Mouse (Mus musculus) heart, postnatal 0 days (tissue): ENCODE data around the gene Iqcf3. TPM values are rescaled to one million over a fixed set of nuclear protein-coding genes. Genes with fewer than 3 reads are reported as not detected.

Source experiments
- ATAC-seq: fragments of 200-750 bp; cut with Nextera tagmentation; 2 replicates; pipeline ENCODE4 v1.8.0; 2017; ENCODE audit warnings: low read depth, moderate number of reproducible peaks, moderate library complexity; ENCODE audit not compliant: insufficient read depth
- DNase-seq: peaks from one replicate; pipeline ENCODE4 v3.0.0-alpha.2; 2016; ENCODE audit warnings: low spot score
- H3K27ac ChIP-seq: fragments of 300-500 bp; sonication (generic); 2 replicates; pipeline ENCODE4 v1.5.1; 2014; ENCODE audit warnings: low read depth, mild to moderate bottlenecking
- H3K27me3 ChIP-seq: fragments of 300-500 bp; sonication (generic); 2 replicates; pipeline ENCODE4 v1.6.1; 2014; ENCODE audit warnings: low read length, mixed read lengths; ENCODE audit not compliant: control insufficient read depth, insufficient read depth
- H3K36me3 ChIP-seq: fragments of 300-500 bp; sonication (generic); replicated peaks from 2 replicates; pipeline ENCODE4 v1.6.1; 2014; ENCODE audit warnings: low read length, mixed read lengths; ENCODE audit not compliant: control insufficient read depth, insufficient read depth
- H3K4me1 ChIP-seq: fragments of 300-500 bp; sonication (generic); 2 replicates; pipeline ENCODE4 v1.6.1; 2014; ENCODE audit warnings: antibody characterized with exemption; ENCODE audit not compliant: control insufficient read depth, insufficient read depth
- H3K4me2 ChIP-seq: fragments of 300-500 bp; sonication (generic); 2 replicates; pipeline ENCODE4 v1.6.1; 2014; ENCODE audit warnings: low read depth, mild to moderate bottlenecking, low read length, moderate library complexity
- H3K4me3 ChIP-seq: fragments of 300-500 bp; sonication (generic); 2 replicates; pipeline ENCODE4 v1.5.1; 2014; ENCODE audit warnings: low read depth, low read length
- H3K9ac ChIP-seq: fragments of 300-500 bp; sonication (generic); replicated peaks from 2 replicates; pipeline ENCODE4 v1.6.1; 2014; ENCODE audit warnings: low read depth, low read length, mixed read lengths
- H3K9me3 ChIP-seq: fragments of 300-500 bp; sonication (generic); replicated peaks from 2 replicates; pipeline ENCODE4 v1.6.1; 2016; ENCODE audit warnings: low read length; ENCODE audit not compliant: control insufficient read depth
- CTCF ChIP-seq: IDR thresholded peaks from 2 replicates; pipeline ENCODE4 v1.5.1; 2016; ENCODE audit warnings: antibody characterized with exemption, control low read depth, low read depth
- EP300 ChIP-seq: IDR thresholded peaks from 2 replicates; pipeline ENCODE4 v1.6.1; 2016; ENCODE audit warnings: antibody characterized with exemption, low read depth
- WGBS: fragments of 180-500 bp; shearing (Covaris S2); extraction: QIAGEN DNeasy Blood & Tissue Kit; methylation state at CpG from one replicate; pipeline ENCODE4 v1.1.7; 2014; 5-methylcytosine and 5-hydroxymethylcytosine counted together
- polyA plus RNA-seq: library from polyadenylated mRNA; unstranded; fragments of >200 nt; fragmentation: Nextera tagmentation; extraction: Ambion mirVana; gene quantifications from 2 replicates; pipeline ENCODE4 v1.2.1, GENCODE M21; 2015
- total RNA-seq: library from RNA; depleted of rRNA; stranded (reverse); fragments of >200 nt; gene quantifications from 2 replicates; pipeline ENCODE4 v1.2.3, GENCODE M21; 2014; ENCODE audit warnings: low replicate concordance

Gene Iqcf3
- total and polyA plus RNA-seq, 2 experiments from 2014 or later, result not detected

DNA sequence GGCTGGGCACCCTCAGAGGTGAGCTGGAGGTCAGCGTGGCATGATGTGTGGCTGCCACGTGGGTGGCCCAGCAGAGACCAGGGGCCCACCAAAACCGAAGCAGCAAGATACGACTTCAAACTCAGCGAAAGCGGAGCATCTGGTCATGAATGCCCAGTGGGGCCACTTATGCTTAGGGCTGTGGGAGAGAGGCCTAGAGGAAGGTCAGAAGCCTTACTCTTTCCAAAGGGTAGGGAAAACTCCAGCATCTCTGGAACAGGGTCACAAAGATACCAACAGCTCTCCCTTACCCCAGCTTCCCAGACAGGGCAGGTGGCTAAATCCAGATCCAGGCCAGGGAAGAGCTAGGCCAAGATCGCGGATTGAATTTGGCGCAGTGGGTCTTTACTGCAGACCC, 104.3 kb downstream of the Iqcf3 start:
- H3K9me3 ChIP-seq, result no peaks in the 10 kb centered on the region
- H3K36me3 ChIP-seq, result peaks cover 17% of the 10 kb centered on the region
- H3K27ac ChIP-seq, result peak overlapping the region; percentile 18
- H3K27me3 ChIP-seq, result no peaks in the 10 kb centered on the region
- no peak overlapping the region for H3K4me3 ChIP-seq
- ATAC-seq, result no peak
- no peak overlapping the region; the same call in 1 of the 2 replicates for H3K9ac ChIP-seq
- H3K4me2 ChIP-seq, result no peak overlapping the region
- no peak for TF ChIP-seq CTCF
- TF ChIP-seq EP300, result no peak
- DNase-seq, result no peak
- peaks cover 46% of the 10 kb centered on the region for H3K4me1 ChIP-seq
- 54% methylated on average over 9 of the region's 9 CpGs for WGBS

DNA sequence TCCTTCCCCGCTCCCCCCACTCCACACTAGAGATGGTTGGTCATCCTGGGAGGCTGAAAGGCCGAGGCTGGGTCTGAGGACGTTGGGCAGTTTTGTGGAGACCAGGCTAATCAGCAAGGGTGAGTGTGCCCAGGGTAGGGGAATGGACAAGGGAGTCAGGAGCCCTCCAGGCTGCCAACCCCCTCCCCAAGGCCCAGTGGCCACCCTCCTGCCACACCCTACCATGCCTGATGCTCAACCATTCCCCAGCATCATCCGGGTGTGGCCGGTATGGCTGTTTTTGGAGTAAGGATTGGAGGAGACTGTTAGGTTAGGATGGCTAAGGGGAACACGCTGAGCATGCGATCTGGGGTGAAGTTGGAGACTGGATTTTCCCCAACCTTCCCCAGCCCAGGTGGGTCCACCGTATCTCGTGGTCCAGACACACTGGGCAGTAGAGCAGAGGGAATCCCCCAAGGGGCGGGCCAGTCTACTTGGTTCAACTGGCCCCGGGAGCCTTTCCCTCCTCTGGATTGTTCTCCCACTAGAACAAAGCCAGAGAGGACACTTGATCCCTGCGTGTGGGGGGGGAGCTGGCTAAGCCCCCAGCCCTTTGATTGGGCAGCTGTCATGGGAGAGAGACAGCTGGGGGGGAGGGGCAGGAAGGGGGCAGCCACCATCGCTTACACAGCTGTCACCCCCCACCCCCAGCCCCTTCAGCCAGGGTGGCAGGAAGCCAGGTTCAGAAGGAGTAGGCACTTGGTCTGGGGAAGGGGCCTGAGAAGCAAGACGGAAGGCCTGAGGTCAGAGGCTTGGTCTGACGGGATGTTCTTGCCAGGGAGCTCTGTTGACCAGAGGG, 104.9 kb downstream of the Iqcf3 start:
- Histone ChIP-seq H3K4me3 (no peak overlapping the region), H3K4me2 (0 out of 2 replicates have a peak overlapping the region, but pooled peaks have one; percentile 3), H3K27ac (peak overlapping the region; percentile 18), H3K9ac (no peak overlapping the region; the same call in 1 of the 2 replicates), H3K9me3 (no peaks in the 10 kb centered on the region), H3K4me1 (peaks cover 46% of the 10 kb centered on the region), H3K27me3 (no peaks in the 10 kb centered on the region), H3K36me3 (peaks cover 11% of the 10 kb centered on the region)
- ATAC-seq (no peak), DNase-seq (no peak)
- 57% methylated on average over 15 of the region's 15 CpGs for WGBS
- TF ChIP-seq CTCF, result no peak
- TF ChIP-seq EP300, result no peak

DNA sequence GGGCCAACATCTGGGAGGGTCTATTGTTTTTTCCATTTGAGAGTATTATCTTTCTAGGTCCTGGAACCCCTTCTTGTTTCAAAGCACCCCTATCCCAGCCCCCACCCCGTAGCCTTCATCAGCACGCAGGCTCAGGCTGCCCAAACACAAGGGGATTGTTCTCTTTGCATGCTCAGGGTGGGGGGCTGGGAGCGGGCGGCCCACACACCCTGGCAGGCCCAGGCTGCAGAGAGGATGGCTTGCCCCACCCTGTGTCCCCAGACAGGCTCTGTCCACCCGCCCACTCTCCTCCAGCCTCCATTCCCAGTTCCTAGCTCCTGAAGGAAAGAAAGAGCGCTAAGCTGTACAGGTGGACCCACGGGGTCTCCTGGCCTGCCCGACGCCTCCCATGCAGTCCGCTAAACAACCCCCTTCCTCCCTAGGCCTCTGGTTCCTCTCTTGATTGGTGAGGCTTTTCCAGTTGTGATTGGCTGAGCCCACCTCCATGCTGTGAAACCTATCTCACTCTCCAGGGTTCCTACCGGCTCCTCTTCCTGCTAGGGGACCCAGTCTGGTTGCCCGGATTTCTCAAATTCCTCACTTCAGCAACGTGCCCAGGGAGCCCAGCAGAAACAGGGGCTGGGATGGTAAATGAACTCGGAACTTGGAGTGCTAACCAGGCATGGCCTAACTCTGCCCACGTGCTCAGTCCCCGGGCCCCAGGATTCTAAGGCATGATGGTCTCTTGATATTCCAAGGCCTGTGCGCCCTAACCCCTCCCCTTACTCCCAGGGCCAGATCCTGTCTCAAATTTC, 106.3 kb downstream of the Iqcf3 start:
- Histone ChIP-seq H3K4me2 (peak overlapping the region; percentile 65), H3K27me3 (no peaks in the 10 kb centered on the region), H3K4me1 (peaks cover 59% of the 10 kb centered on the region), H3K27ac (peak overlapping the region; percentile 78), H3K9me3 (no peaks in the 10 kb centered on the region), H3K4me3 (peak overlapping the region; percentile 72), H3K9ac (peak overlapping the region; percentile 84; the same call in 1 of the 2 replicates), H3K36me3 (no peaks in the 10 kb centered on the region)
- DNase-seq (no peak), ATAC-seq (no peak)
- WGBS, result 11% methylated on average over 17 of the region's 17 CpGs
- TF ChIP-seq CTCF (no peak), EP300 (no peak)

DNA sequence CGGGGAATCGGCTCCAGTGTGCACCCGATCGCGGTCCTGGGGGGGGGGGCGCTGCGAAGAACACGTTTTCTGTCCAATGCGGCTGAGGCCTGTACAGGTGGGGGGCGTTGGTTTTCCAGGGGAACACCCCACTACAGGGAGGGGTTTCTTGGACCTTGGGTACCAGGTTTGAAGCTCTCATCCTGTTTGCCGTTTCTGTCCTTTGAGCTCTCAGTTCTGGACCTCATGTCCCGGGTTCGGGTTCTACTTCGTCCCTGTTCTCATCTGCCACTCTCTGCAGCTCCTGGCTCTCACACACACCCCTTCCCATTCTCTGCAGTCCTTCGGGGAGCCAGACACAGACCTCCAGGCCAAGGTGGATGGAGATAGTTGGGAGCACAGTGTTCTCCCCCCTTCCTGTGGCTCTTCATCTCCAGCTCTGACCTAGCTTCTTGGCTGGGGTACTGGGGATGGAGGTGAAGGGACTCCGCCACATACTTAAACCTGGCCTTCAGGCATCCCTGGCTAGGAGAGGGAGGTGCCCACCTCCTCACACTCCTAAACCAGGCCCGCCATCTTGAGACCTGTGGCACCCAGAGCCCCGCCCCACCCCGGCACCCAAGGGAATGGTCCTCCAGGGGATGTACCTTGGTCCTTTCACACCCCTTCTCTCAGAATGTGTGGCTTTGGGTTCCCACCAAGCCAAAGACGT, 107.2 kb downstream of the Iqcf3 start:
- peak overlapping the region; percentile 65 for H3K4me2 ChIP-seq
- peak overlapping the region; percentile 84 for H3K9ac ChIP-seq
- peak overlapping the region; percentile 72 for H3K4me3 ChIP-seq
- H3K4me1 ChIP-seq, result peaks cover 61% of the 10 kb centered on the region
- no peak for ATAC-seq
- H3K27ac ChIP-seq, result peak overlapping the region; percentile 78
- no peak for DNase-seq
- no peaks in the 10 kb centered on the region for H3K27me3 ChIP-seq
- 11% methylated on average over 12 of the region's 20 CpGs for WGBS
- no peaks in the 10 kb centered on the region for H3K36me3 ChIP-seq
- H3K9me3 ChIP-seq, result no peaks in the 10 kb centered on the region
- no peak for TF ChIP-seq CTCF
- no peak for TF ChIP-seq EP300
